Mouse (Mus musculus) heart, adult 2 months (tissue): ENCODE measurements at regions not wholly inside any gene's neighbourhood (a gene's known extent, or its start where the extent isn't known, plus 50 kb on each side); places are given as distances from the start of the nearest gene placed in this dataset.

Experiments
- DNase-seq, 2 experiments: peaks; one replicate each; pipeline ENCODE4 v3.0.0; 2021
- H3K27ac ChIP-seq: fragments of 200-600 bp; 2 replicates; pipeline ENCODE4 v1.8.1; 2022
- H3K27me3 ChIP-seq: fragments of 200-500 bp; 2 replicates; pipeline ENCODE4 v1.6.1; 2012; ENCODE audit warnings: mild to moderate bottlenecking, low read length, inconsistent platforms, mixed read lengths; ENCODE audit not compliant: control insufficient read depth, insufficient read depth
- H3K36me3 ChIP-seq: fragments of 200-500 bp; 2 replicates; pipeline ENCODE4 v1.6.1; 2012; ENCODE audit warnings: low read length, inconsistent platforms; ENCODE audit not compliant: control insufficient read depth, insufficient read depth
- H3K4me1 ChIP-seq: fragments of 200-500 bp; 2 replicates; pipeline ENCODE4 v1.6.1; 2011; ENCODE audit warnings: low read length; ENCODE audit not compliant: control insufficient read depth, insufficient read depth
- H3K4me3 ChIP-seq: fragments of 200-600 bp; 2 replicates; pipeline ENCODE4 v1.8.1; 2022
- H3K79me2 ChIP-seq: fragments of 200-500 bp; replicated peaks from 2 replicates; pipeline ENCODE4 v1.6.1; 2012; ENCODE audit warnings: mild to moderate bottlenecking, inconsistent platforms, low read length, moderate library complexity, mixed read lengths; ENCODE audit not compliant: control insufficient read depth, insufficient read depth
- H3K9ac ChIP-seq: fragments of 200-500 bp; 2 replicates; pipeline ENCODE4 v1.6.1; 2012; ENCODE audit warnings: low read depth, mild to moderate bottlenecking, control low read depth, inconsistent platforms, low read length, mixed read lengths
- CTCF ChIP-seq: fragments of 200-600 bp; IDR thresholded peaks from 2 replicates; pipeline ENCODE4 v1.8.1; 2022; ENCODE audit warnings: antibody characterized with exemption, mild to moderate bottlenecking, moderate library complexity
- EP300 ChIP-seq: fragments of 200-500 bp; IDR thresholded peaks from 2 replicates; pipeline ENCODE4 v1.6.1; 2011; ENCODE audit warnings: low read depth, low read length, control low read depth; ENCODE audit not compliant: insufficient read depth
- POLR2A ChIP-seq: fragments of 200-500 bp; IDR thresholded peaks from 2 replicates; pipeline ENCODE4 v1.6.1; 2011; ENCODE audit warnings: mild to moderate bottlenecking, low read depth, low read length, control low read depth; ENCODE audit not compliant: insufficient read depth
- WGBS: fragments of 180-500 bp; shearing (Covaris S2); methylation state at CpG from one replicate; pipeline ENCODE4 v1.1.7; 2018; 5-methylcytosine and 5-hydroxymethylcytosine counted together
- intact Hi-C: fragments of 180-260 bp; cut with DNase I; formaldehyde crosslinking; loops from one replicate; pipeline ENCODE4 v1.15.1; 2025

GRCm38 (mm10) chrX:96042193-96042592 lies 53.6 kb upstream of the Msn start:
- no peaks in the 10 kb centered on the region for H3K27me3 ChIP-seq
- no peak overlapping the region for H3K4me3 ChIP-seq
- H3K36me3 ChIP-seq: no peaks in the 10 kb centered on the region
- no peak overlapping the region for H3K27ac ChIP-seq
- TF ChIP-seq EP300: no peak
- TF ChIP-seq POLR2A: no peak
- no peak for TF ChIP-seq CTCF
- H3K79me2 ChIP-seq: no peaks in the 10 kb centered on the region
- no peak overlapping the region for H3K9ac ChIP-seq
- WGBS: 54% methylated on average over 3 of the region's 3 CpGs
- DNase-seq: no peak
- H3K4me1 ChIP-seq: no peaks in the 10 kb centered on the region
- intact Hi-C loops: no loop called here
